Mouse (Mus musculus) left cerebral cortex, postnatal 10 days (tissue): ENCODE measurements around the gene Sos1. TPM values are rescaled to one million over a fixed set of nuclear protein-coding genes. Genes with fewer than 3 reads are reported as not detected.
A peak's percentile ranks its signal among the peaks of the same experiment; 100 is the strongest.
"Not testable (repeated sequence)": the region's sequence is repeated elsewhere in the genome, so short reads cannot be mapped to it uniquely, and the experiment has no call there.

Experiments used
- DNase-seq, 2 experiments: peaks; one replicate each; pipeline ENCODE4 v3.0.0; 2021 to 2022; ENCODE audit warnings: low spot score in 2 of 2, mixed read lengths in 1 of 2; ENCODE audit errors: extremely low spot score in 1 of 2
- intact Hi-C: fragments of 180-260 bp; cut with DNase I; formaldehyde crosslinking; loops from one replicate; pipeline ENCODE4 v1.15.1; 2025
- total RNA-seq, 2 experiments: library from RNA; stranded (reverse); gene quantifications; 2 replicates each; pipeline ENCODE4 v1.2.3; 2021

The Sos1 gene
- total RNA-seq, 2 experiments from 2014 or later, result 34.0 to 35.6 TPM

- intact Hi-C loops, result no loop called here
- DNase-seq, result no peak
Measured at GRCm38 (mm10) chr17:80497183-80497601, 16.9 kb upstream of the Sos1 start.

DNA sequence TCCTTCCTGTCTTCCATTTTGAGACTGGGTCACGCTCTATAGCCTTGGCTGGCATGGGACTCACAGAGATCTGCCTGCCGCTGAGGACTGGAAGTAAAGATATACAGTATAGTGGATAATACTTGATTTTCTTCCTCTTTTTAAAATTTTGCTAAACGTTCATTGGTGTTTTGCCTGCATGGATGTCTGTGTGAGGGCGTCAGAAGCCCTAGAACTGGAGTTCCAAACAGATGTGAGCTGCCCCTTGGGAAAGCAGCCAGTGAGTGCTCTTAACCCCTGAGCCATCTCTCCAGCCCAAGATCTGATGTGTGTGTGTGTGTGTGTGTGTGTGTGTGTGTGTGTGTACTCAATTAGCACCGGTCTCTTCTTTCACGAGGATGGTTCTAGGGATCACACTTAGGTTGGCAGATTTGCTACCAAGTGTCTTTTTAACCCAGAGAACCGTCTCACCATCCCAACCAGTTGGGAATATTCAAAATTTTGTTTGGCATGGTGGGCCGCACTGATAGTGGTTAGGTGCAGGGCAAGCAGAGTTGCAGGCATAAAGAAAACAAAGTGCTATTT lies 16.4 kb upstream of the Sos1 start:
- DNase-seq, result no peak
- intact Hi-C loops, result no loop called here

GRCm38 (mm10) chr17:80496185-80496584 lies 15.9 kb upstream of the Sos1 start:
- no peak for DNase-seq
- intact Hi-C loops, result no loop called here

GRCm38 (mm10) chr17:80493891-80494290 lies 13.6 kb upstream of the Sos1 start:
- intact Hi-C loops, result no loop called here
- no peak for DNase-seq

DNA sequence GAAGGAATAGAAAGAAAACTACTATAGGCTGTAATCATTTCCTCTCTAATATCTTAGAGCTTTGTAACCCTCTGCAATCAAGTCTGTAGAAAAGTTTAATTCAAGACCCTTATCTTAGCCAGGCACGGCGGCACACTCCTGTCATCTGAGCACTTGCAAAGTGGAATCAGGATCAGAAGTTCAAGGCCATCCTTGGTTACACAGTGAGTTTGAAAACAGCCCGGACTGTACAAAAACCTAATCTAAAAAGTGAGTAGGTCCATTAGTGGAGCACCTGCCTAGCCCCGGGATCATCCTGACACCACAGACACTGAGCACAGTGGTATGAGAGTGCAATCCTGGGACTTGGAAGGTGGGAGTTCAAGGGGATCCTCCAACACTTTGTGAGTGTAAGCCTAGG lies 12.6 kb upstream of the Sos1 start:
- intact Hi-C loops, result no loop called here
- no peak for DNase-seq

GRCm38 (mm10) chr17:80492274-80492673 lies 12.0 kb upstream of the Sos1 start:
- DNase-seq, result no peak
- intact Hi-C loops, result no loop called here

DNA sequence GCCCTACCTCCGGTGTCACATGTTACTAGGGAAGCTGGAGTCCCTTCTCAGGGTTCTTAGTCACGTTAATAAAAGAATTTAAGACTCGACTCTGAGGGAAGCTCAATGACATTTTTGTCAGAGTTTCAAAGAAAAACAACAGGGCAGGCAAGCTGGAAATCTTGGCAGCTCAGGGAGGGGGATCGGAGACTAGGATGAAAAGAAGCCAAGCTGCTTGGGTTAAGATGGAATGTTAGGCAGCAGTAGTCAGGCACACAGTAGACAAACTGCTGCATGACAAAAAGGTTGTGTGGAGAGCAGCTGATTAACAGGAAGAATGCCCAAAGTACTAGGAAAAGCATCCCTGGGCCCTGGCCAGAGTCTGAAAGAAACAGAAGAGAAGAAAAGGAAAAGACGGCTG lies 9.9 kb upstream of the Sos1 start:
- intact Hi-C loops, result no loop called here
- no peak for DNase-seq

DNA sequence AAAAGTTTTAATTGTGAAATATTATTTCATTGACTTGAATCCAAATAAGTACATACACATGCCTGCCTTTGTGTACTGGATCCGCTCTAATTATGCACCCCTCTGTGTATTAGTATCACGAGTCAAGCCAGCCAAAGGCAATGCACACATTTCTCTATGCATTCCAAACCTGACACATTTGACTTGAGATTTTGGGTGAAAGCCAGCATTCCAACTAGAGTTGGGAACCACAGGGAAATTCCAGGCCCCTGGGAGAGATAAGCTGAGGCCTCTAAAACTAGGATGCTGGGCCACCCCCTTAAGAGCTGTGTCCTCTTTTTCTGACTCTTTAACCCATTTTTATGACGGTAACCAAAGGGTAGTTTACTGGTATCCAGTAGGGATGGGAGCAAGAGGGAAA lies 8.7 kb upstream of the Sos1 start:
- intact Hi-C loops, result no loop called here
- DNase-seq, result no peak

DNA sequence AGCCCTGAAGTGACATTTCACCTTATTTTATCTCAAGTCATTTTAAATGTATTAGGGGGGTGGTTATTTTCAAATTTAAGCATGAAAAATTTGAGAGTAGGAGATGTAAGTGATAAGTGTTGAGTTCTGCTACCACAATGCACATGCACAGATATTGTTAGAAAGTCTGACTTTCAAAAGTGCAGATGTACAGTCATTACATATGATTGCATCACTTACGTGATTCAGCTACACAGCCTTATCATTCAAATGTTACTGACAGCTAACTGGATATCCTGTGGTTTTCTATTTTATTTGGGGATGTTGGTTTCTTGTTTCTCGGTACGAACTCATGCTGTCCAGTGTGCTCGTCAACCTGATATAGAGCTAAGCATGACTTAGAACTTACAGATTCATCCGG lies 4.9 kb upstream of the Sos1 start:
- intact Hi-C loops, result no loop called here
- no peak for DNase-seq

- intact Hi-C loops, result loop anchor here (5.0 kb wide), 1 partner anchor 71 kb away; no protein-coding TSS in a partner anchor
Measured at GRCm38 (mm10) chr17:80480855-80481224, 587 bp upstream of the Sos1 start.

DNA sequence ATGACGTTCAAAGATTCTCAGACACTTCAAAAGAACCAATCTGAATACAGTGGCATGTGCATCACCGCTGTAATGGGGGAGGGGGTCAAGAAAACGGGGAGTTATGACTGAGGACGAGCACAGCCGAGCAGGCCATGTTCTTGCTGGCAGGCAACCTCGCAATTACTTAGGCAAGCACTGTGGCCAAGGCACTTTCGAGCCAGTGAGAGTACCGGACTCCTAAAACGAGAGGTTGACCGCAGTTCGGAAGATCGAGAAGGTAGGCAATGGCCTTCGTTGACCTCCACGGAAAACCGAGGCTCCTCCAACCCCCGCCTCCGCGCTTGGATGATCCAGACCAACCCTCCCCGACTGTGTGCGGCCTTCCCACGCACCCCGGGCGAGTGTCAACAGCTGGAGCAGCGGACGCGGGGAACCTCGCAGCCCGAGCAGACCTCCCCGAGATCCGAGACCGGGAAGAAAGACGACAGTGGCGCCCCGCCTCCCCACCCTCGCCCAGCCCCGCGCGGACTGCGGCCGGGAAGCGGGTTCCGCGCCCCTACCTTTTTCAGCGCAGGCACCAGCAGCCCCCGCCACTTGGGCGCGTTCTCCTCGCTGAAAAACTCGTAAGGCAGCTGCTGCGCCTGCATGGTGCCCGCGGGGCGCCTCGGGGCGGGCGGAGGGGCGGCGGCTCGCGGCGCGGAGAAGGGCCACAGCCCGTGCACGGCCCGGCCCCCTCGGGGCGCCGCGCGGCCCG lies 790 bp downstream of the Sos1 start:
- peak; percentile 34 to 77 for DNase-seq

More at GRCm38 (mm10) chr17:80480855-80481224, 587 bp upstream of the Sos1 start:
- DNase-seq, result no peak

GRCm38 (mm10) chr17:80477679-80478078 lies 2.6 kb downstream of the Sos1 start:
- DNase-seq, result no peak
- intact Hi-C loops, result no loop called here

More for the DNA sequence above, 790 bp downstream of the Sos1 start:
- intact Hi-C loops, result loop anchor here (5.0 kb wide), 1 partner anchor 73 kb away; no protein-coding TSS in a partner anchor

DNA sequence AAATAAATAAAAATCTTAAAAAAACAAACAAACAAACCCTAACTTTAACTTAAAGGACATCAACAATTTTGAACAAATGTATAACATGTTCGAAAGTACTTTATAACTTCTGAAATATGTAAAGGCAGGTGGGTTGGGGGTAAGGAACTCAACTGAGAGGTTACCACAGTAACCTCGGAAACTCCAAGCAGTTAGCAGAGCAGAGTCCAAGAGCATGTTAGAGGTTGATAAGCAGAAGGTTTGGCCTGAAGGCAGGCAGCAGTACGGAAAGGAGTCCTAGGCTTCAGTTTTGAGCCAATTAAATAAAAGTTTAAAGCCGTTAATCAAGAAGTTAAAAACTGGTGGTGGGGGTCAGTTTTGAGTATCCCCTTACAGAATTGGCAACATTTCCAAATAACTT lies 3.8 kb downstream of the Sos1 start:
- intact Hi-C loops, result no loop called here

DNA sequence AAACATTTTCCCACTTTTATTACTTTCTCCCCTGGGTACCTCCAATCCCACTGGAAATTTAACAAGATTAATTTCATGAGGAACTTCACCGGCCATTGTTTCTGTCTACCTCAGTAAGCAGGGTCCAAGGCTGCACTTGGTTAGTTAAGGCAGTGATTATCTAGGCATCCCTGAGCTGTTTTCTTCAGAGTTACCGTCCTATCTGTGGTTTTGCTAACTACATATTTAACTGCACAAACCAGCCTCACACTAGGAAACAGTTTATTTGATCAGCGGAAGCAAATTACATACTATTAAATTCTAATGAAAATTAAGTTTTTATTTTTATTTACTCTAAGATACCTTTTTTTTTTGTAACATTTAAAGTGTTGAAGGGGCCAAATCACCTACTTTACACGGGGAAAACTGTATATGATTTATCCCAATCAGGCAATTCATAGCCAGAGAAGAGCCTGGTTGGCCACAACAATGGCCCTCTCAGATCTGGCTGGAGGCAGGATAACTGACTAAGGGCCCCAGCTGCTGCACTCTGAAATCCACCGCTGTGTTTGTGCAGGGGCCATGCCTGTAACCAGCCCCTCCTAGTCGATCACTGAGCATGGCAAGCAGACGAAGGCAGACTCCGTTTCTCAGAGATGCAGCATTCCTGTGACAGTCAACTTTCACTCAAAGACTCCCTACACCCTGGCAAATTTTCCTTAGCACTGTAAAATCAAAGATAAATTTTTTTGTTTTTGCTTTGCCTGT lies 9.0 kb downstream of the Sos1 start:
- intact Hi-C loops, result no loop called here
- DNase-seq, result no peak

More for the DNA sequence above, 3.8 kb downstream of the Sos1 start:
- DNase-seq, result no peak

- intact Hi-C loops, DNase-seq: not testable (repeated sequence)
Measured at GRCm38 (mm10) chr17:80468417-80468894, 11.8 kb downstream of the Sos1 start.

GRCm38 (mm10) chr17:80460258-80460657 lies 20.0 kb downstream of the Sos1 start:
- intact Hi-C loops, result no loop called here
- no peak for DNase-seq

DNA sequence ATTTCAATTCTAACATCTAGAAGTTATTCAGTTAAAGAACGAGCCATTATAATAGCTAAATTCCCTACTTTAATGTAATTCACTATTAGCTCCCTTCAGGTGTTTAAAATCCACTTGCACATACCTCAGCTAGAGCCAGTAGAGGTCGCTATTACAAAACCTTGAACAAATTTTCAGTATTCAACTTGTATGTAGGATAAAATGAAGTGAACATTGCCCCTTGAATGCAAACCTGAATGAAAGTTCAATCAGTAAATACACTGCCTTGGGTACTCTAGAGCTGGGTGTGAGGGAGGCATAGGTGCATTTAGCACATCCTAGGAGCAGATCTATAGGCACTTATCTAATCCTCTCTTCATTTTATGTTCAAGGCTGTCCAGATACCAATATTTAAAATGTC lies 24.6 kb downstream of the Sos1 start:
- peak in 1 of 2 experiments; percentile 32 for DNase-seq

GRCm38 (mm10) chr17:80450426-80451030 lies 29.7 kb downstream of the Sos1 start:
- intact Hi-C loops, result no loop called here
- DNase-seq, result no peak

More for the DNA sequence above, 24.6 kb downstream of the Sos1 start:
- intact Hi-C loops, result loop anchor here (2.0 kb wide), 1 partner anchor 105 kb away; no protein-coding TSS in a partner anchor

DNA sequence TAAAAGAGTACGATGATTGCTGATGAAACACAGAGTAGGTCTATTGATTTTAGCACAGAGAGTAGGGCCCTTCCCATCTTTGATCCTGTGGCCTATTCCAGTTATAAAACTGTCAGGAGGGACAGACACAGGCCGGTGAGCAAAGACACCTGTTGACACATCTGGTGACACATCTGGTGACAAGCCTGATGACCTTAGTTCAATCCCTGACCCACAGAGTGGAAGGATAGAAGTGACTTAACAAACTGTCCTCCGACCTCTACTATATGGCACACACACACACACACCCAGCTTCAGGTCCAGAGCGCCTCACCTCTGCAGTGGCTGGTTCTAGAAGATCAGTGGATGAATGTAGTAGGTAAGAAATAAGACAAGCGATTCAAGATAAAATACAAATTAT lies 33.8 kb downstream of the Sos1 start:
- DNase-seq, result no peak
- intact Hi-C loops, result no loop called here
